Mouse (Mus musculus): ENCODE measurements around the gene Gm20388.

DNA sequence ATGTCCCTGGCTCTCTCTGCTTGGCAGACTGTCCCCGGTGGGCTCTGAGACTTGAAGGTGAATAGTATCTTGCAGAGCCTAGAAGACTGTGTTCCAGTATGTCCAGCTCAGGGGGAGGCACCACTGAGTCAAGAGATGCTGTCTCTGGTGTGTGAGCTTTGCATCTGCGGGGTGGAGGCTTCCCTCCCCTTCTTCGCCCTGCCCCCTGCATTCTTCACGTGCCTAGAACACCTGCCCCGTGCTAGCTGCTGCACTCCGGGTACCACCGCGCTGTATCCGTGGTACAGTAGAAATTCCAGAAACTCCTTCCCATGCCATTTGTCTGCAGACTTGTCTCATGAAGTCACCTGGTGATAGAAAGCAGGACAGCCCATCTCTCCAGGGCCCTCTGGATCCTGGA, 2163.3 kb downstream of the Gm20388 start:
- TF ChIP-seq ZC3H11A (IDR thresholded peaks at IDR 0.05; ENCODE audit: borderline replicate concordance, low read depth, low read length) (no peak), HCFC1 (IDR thresholded peaks at IDR 0.05; ENCODE audit: borderline replicate concordance, insufficient read depth, low read length) (no peak), MAFK (IDR thresholded peaks at IDR 0.05; ENCODE audit: insufficient read depth, low read depth, low read length) (no peak), ZNF384 (IDR thresholded peaks at IDR 0.05; ENCODE audit: low read depth, low read length) (no peak), CHD2 (IDR thresholded peaks at IDR 0.05; ENCODE audit: low read depth, low read length) (no peak)
